Mouse (Mus musculus) lung, postnatal 14 days (tissue): ENCODE results near the gene Agap1.

ENCODE experiments used
- DNase-seq: peaks from one replicate; pipeline ENCODE4 v3.0.0; 2021

Agap1 gene

GRCm38 (mm10) chr1:89942395-89942976 is 487.9 kb downstream of the Agap1 start:
- DNase-seq = no peak

GRCm38 (mm10) chr1:89943202-89943601 is 488.6 kb downstream of the Agap1 start:
- peak; percentile 85 for DNase-seq
